Mouse (Mus musculus) cerebellum, adult 8-10 months (tissue): ENCODE results near the gene Mvb12a.
"Not testable (repeated sequence)": the region's sequence is repeated elsewhere in the genome, so short reads cannot be mapped to it uniquely, and the experiment has no call there.

Experiments used
- DNase-seq: peaks from one replicate; pipeline ENCODE4 v3.0.0; 2022

Gene Mvb12a

DNA sequence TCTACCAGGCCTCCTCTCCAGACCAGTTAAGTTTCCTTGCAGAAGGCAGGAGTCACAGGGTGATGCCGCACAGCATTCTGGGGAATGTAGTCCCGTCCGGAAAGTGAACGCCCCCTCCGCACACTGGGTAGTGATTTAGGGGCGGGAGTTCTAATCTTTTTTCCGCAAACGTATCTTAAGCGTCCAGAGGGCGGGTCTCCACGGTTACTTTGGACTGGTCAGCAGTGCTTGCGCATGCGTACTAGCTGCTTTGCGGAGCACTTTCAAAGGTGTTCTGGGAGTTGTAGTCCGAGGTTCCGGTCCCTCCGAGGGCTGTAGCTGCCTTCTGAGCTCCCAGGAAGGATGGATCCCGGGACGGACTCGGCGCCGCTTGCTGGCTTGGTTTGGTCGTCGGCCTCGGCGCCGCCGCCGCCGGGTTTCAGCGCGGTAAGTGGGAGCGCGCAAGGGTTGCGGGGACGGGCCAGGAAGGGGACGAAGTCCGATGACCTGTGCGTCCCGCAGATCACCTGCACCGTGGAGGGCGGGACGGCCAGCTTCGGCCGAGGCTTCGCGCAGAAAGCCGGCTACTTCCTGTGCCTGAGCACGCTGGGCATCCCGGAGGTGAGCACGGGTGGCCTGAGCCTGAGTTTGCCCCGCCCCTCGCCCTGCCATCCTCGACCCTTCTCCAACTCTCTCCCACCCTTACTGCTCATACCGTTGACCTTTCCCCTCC is at the start of gene Mvb12a:
Gene Mvb12a, plus strand, starts transcription at position 291 of the 712 bp plus-strand sequence.
- DNase-seq: peak; percentile 95

- DNase-seq: peak; percentile 85
Measured at GRCm38 (mm10) chr8:71495039-71495438, 47.7 kb upstream of the Mvb12a start.

GRCm38 (mm10) chr8:71495811-71496210 is 46.9 kb upstream of the Mvb12a start:
- peak; percentile 35 for DNase-seq

DNA sequence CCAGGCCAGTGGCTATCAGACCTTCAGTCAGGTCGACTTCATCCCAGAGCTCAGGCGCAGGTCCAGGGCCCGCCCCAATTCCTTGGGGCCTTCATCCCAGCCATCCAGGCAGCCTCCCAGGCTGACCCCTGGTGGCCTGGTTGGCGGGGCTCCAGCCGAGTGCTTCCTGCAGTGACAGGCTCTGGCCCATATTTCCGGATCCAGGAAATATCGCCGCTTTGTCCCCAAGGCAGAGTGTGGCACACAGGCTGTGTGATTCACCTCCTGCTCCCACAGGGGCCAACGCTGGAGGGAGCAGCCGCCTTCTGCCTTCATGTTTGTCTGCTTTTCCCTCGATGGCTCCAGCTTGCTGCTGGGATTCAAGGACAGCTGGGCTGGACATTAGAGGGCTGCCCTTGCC is 46.2 kb upstream of the Mvb12a start:
- peak; percentile 73 for DNase-seq

GRCm38 (mm10) chr8:71497077-71497645 is 45.6 kb upstream of the Mvb12a start:
- DNase-seq: no peak

DNA sequence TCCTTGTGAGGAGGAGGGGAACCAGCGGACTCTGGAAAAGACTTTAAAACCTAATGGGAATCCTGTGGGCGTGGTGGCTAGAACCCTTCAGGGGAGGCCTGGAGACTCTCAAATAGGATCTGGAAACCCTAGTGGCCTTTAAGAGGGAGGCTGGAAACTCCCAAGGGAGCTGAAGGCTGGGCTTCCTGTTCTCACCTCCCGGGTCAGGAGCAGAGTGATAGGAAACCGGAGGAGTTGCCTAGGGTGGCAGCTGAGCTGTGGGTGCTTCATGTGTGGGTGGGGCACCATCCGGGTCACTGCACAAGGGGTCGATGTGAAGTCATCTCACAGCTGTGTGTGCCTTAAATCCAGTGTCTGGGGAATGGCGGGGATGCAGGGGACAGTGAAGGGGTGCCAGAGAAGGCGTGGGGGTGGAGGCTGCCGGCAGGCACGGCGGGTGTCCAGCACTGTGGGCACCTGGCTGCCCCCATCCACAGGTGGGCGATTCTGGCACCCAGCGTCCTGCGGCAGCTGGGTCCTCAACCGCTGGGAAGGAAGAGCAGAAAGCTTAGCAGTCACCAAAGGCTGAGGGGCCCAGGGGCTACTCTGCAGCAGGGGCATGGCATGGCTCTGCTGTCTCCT is 44.7 kb upstream of the Mvb12a start:
- no peak for DNase-seq

GRCm38 (mm10) chr8:71498816-71499690 is 43.7 kb upstream of the Mvb12a start:
- DNase-seq: no peak

GRCm38 (mm10) chr8:71504349-71504748 is 38.4 kb upstream of the Mvb12a start:
- DNase-seq: no peak

DNA sequence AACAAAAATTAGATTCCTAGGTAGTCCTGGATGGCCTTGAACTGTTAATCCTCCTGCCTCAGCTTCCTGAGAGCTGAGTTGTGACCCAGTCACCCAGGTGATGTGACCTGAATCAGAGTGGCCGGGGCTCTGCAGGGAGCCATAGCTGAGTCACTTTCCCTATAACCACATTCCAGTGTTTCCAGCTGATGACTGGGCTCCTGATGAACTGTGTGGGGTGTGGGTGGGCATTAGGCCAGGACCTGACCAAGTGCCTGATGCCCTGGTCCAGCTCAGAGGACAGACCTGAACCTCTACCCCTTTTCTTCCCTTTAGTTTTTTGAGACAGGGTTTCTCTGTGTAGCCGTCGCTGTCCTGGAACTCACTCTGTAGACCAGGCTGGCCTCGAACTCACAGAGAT is 37.4 kb upstream of the Mvb12a start:
- no peak for DNase-seq

GRCm38 (mm10) chr8:71505979-71506378 is 36.7 kb upstream of the Mvb12a start:
- peak; percentile 67 for DNase-seq

- DNase-seq: peak; percentile 78
Measured at GRCm38 (mm10) chr8:71507589-71508104, 35.1 kb upstream of the Mvb12a start.

- no peak for DNase-seq
Measured at GRCm38 (mm10) chr8:71509316-71509715, 33.4 kb upstream of the Mvb12a start.

DNA sequence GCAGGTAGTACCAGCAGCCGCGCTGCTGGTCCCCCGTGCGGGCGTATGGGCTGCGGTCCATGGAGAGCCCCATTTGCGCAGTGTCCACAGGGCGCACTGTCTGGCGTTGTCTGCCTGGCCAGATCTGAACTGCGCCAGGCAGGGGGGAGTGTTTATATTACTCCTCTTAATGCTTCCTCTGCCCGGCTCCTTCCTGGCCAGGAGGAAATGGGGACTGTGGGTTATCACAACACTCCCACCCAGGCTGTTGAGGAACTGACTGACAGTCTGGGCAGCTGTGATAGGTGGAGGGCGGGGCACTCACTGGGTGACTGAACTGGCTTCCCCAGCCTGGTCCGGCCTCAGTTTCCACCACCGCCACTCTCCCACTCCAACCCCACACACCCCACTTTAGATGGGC is 31.1 kb upstream of the Mvb12a start, which contains the start of gene Plvap:
Gene Plvap, minus strand, starts transcription at position 109 of the 400 bp plus-strand sequence.
- DNase-seq: no peak

DNA sequence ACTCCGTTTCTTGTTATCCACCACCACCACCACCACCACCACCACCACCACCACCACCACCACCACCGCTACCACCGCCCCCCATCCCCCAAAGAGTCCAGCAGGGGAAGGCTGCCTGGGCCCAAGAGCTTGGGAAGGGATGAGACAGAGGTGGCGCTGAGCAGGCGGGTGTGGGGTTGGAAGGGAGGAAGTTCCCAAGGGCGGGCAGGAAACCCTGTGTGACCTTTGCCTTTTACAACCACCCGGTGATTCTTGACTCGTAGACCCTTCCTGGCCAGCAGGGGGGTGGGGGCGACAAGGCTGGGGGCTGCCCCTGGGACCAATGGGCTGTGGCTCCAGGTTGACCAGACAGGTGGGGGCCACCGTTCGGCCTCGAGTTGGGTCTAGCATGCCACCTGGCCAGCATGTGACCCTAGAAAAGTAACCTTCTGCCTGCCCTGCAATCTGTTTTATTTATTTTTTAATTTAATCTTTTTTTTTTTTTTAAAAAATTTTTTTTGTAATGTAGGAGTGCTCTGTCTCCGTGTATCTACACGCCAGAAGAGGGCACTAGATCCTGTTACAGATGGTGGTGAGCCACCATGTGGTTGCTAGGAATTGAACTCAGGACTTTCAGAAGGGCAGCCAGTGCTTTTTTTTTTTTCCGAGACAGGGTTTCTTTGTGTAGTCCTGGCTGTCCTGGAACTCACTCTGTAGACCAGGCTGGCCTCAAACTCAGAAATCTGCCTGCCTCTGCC is 29.5 kb upstream of the Mvb12a start:
- no peak for DNase-seq

DNA sequence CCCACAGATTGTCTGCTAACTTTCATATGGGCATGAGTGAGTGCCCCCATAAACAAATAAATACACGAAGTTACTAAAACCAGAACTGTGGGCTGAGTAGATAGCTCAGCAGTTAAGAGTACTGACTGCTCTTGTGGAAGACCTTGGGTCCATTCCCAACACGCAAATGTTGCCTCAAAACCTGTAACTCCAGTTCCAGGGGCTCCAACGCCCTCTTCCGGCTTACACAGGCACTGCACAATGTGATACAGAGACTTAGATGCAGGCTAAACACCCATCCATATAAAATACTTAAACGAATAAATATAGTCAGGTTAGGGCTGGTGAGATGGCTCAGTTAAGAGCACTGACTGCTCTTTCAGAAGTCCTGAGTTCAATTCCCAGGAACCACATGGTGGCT is 27.7 kb upstream of the Mvb12a start:
- DNase-seq: no peak

GRCm38 (mm10) chr8:71516786-71517185 is 25.9 kb upstream of the Mvb12a start:
- no peak for DNase-seq

GRCm38 (mm10) chr8:71519037-71519825 is 23.5 kb upstream of the Mvb12a start:
- DNase-seq: not testable (repeated sequence)

DNA sequence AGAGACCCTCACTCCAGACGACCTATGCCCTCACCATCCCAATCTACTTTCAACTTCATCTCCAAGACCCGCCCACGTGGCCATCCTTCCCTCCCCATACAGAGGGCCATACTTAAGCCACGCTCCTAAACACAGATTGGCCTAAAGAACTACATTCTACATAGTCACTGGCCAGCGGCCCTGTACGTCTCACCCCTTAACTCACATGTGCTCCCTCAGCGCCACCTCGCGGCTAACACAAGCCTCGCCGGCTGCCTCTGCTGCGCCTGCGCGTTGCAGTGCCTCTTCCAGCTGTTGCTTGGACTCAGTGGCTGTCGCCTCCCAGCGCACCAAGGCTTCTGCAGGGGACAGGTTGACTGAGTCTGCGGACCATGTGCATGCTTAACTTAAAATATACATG is 21.1 kb upstream of the Mvb12a start:
- peak; percentile 93 for DNase-seq

DNA sequence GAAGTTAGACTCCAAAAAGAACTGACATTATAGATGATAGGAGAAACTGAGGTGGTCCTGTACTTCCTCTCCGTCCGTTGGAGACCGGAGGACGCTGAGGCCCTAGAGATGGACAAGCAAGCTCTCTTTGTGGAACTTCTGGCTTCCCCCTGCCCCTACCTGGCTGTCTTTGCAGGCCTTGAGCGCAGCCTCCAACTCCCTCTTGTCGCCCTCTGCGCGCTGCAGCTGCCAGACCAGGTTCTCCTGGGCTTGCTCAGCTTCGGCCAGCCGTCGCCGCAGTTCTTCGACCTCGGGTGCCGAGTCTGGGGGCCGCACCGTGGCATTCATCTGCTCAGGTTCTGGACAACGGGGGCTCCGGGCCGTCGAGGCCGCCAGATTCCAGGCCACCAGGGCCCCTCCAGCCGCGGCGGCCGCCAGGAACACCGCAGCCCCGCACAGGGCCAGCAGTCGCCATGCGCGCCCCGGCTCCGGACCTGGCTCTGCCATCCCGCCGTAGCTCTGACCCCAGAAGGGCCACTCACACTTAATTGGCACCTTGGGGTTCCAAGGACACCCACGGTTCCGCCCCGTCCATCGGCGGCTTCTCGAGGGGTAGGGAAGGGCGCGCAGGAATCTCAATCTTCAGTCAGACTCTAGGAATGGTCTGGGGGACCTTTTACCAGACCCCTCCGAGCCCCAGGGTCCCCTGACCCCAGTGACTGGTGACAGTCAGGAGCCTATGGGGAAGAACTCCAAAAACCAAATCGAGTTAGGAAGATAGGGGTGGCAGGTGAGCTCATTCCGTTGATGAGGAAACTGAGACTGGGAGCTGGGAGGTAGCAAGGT is 17.3 kb upstream of the Mvb12a start, which contains the start of gene Ccdc194:
Gene Ccdc194, minus strand, starts transcription at position 486 of the 825 bp plus-strand sequence.
- no peak for DNase-seq

DNA sequence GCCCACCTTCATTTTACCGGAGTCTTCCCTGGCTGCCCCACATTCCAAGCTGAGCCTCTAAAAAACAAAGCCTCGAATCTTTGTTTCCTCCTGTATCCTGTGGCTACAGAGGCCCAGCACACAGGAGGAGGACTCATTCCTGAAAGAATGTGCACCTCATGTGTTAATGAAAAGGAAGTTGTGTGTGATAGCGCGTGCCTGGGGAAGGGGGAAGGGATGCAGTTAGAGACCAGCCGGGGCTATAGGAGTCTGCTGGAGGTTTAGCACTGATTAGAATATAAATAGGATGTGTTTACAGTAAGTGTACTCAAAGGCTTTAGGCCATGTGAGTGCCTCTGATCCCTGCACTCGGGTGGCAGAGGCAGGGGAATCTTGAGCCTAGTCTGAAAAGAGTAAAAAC is 16.4 kb upstream of the Mvb12a start:
- DNase-seq: no peak
